Comparison of ENCODE assay signal across 17 mouse cellular contexts in the genomic region with DNA sequence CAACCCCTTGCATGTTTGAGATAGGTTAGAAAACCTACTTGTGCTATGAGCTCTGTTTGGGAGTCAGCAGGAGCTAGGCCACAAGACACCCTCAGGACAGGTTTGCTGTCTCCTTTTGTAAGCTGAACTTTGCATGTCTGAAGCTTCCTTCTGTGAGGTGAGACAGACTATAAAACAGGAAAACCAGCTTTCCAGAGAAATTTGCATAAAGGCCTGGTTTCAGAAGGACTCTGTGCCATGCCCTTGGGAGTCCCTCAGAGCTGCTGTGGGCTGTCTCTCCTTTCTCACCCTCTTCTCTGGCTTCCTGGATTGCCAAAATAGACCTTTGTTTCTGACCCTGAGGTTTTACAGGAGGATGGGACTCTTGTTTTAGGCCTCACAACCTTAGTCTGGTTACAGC.
"Had no signal": no experiment of that assay in that cellular context is flagged by ENCODE, and none has a peak within 500 bp of the region (broad histone marks: within the 10 kb centered on the region; RNA-seq: fewer than 3 reads in every experiment).

No protein-coding gene starts in this region.

- H3K27ac ChIP-seq: lung, embryonic 15.5 days; macrophage; midbrain, embryonic 13.5 days; midbrain, embryonic 15.5 days; neural tube, embryonic 12.5 days; stomach, embryonic 15.5 days; stomach, postnatal 0 days had no signal

- H3K27me3 ChIP-seq: lung, embryonic 15.5 days; megakaryocyte, embryonic 14.5 days; midbrain, embryonic 13.5 days; midbrain, embryonic 15.5 days; neural tube, embryonic 12.5 days; stomach, embryonic 15.5 days had no signal

- ATAC-seq: liver, postnatal 0 days; lung, postnatal 0 days; midbrain, embryonic 13.5 days; midbrain, embryonic 15.5 days had no signal

- H3K9ac ChIP-seq: liver, postnatal 0 days; lung, embryonic 15.5 days; midbrain, embryonic 13.5 days; midbrain, embryonic 15.5 days; neural tube, embryonic 12.5 days; stomach, embryonic 15.5 days had no signal

- H3K9me3 ChIP-seq: lung, embryonic 15.5 days; midbrain, embryonic 13.5 days; midbrain, embryonic 15.5 days; neural tube, embryonic 12.5 days; stomach, embryonic 15.5 days had no signal

- H3K4me1 ChIP-seq: lung, embryonic 15.5 days; midbrain, embryonic 13.5 days; midbrain, embryonic 15.5 days; neural tube, embryonic 12.5 days; stomach, embryonic 15.5 days had no signal

- DNase-seq: liver, postnatal 0 days; lung, adult 2 months; lung, postnatal 14 days; lung, postnatal 36 days; right cerebral cortex, postnatal 14 days; thymus, adult 2 months; thymus, postnatal 14 days; thymus, postnatal 36 days had no signal

- H3K4me3 ChIP-seq: lung, embryonic 15.5 days; megakaryocyte, embryonic 14.5 days; midbrain, embryonic 13.5 days; midbrain, embryonic 15.5 days; neural tube, embryonic 12.5 days; stomach, embryonic 15.5 days had no signal

- H3K36me3 ChIP-seq: lung, embryonic 15.5 days; midbrain, embryonic 13.5 days; midbrain, embryonic 15.5 days; neural tube, embryonic 12.5 days; stomach, embryonic 15.5 days had no signal
